Mouse (Mus musculus): ENCODE results near the gene Lrp5.

Lrp5 gene

DNA sequence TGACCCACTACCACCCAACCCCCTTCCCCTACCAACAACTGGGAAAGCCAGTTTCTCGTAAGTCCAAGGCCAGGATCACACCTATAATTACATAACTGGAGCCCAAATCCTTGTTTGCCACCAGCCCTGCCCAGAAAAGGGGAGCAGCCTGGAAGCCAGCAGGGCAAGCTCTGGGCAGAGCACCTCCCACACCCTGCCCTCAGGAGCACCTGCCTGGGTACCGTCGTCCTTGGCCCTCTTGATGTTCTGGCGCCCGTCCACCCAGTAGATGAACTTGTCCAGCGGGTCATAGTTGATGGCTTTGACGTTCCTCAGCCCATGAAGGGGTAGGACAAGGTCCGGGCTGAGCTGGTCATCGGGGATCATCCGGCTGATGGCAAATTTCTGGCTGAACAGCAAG is 76.5 kb downstream of the Lrp5 start:
- no peak for DNase-seq

DNA sequence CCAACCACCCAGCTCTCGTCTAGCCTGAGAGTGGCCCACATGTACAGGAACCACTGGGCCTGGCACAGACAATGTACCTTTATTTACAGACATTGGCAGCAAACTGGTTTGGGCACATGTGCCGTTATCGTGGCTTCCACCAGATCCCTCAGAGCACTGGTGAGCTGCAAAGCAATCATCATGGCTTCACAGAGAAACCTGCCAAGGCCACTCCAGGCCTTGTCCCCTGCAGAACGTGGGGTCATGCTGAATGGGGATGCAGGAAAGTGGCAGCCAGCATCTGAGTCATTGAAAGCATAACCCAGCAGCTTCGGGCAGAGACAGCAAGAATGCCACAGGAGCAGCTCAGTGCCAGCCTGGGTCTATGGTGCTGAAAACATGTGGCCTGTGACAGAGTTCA is 92.0 kb downstream of the Lrp5 start:
- no peak for DNase-seq

DNA sequence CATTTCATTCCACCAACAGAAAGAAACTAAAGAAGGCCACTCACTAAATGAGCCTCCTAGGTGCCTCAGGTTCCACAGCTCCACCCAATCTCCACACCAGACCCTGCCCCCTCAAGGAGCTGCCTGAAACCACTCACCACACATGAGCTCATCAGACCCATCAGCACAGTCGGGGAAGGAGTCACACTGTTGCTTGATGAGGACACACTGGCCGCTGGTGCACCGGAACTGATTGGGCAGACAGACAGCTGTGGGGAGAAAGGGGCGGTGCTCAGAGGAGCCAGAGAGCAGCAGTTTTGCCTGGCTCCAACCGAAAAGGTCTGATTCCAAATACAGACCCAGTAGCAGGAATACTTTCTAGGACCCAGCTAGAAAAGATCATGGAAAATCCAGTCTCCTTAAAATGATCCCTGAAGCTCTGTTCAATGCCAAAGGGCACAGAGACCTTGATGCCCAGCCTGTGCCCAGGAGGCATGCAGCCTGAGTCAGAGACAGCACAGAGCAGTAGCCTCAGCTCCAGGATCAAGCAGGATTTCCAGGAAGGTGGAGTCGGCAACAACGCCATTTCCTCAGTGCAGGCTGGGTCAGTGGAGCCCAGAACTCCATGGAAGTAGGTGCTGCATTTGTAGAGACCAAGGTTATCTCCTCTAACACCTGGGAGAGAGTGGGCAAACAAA is 92.8 kb downstream of the Lrp5 start:
- no peak for DNase-seq

DNA sequence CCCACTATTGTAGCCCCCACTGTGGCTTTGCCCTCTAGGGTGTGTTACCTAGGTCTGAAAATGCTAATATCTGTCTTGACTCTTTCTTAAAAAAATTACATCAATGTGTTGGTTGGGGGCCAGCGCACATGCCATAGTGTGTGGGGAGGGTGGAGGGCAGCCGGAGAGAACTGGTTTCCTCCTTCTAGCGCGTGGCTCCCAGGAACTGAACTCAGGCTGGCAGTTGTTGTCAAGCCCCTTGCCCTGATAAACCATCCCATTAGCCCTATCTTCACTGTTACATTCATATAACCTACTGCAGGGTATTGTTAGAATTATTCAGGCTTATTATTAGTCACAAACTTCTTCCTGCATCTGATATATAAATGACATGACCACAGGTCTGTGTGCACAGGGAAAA is 96.4 kb downstream of the Lrp5 start:
- no peak for DNase-seq

DNA sequence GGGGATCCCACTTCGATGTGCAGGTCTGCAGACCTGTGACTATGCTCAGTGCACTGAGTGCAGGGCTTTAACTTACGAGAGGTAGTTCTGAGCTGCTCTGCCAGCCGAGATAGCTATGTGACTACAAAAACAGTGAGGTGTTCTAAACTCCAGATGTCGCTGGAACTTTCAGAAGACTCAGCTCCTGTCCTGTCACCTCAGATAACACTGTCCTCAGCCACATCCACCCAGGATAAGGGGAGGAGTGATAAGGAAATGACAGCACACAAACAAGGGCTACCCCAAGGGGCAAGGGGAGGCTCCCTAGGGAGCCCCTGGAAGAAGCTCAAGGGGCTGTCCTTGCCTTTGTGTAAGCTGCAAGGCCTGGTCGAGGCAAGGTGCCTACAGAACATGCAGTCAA is 96.8 kb downstream of the Lrp5 start:
- DNase-seq: no peak

DNA sequence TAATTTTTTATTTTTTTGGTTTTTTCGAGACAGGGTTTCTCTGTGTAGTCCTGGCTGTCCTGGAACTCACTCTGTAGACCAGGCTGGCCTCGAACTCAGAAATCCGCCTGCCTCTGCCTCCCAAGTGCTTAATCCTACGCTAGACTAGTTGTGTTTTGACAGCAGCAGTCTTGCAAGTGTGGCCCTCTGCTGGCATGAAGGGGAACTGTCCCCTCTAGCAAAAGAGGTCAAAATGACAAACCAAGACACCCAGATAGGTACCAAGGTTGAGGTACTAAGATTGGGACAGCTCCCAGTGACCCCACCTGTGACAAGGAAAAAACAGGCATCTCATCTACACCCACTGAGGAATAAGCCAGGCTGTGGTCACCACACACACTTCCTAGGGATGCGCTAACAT is 98.6 kb downstream of the Lrp5 start:
- DNase-seq: peak in 1 of 2 experiments; percentile 45

DNA sequence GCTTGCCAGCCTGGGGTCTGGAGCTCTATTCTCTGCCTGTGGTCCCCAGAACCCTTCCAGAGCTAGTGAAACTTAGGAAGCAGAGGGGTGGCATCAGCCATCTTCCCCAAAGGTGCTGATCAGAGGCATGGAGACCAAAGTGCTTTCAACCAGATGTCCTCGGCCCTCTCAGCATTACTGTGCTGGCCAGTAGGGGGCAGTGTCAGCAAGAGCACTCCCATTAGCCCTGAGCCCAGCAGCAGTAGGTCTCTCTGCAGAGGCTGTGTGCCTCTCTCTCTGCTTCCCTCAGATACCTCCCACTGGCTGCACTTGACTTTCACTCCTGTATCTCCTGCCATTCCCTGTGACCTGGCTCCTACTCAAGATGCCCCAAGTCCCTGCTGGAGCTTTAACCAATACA is 99.8 kb downstream of the Lrp5 start:
- peak in 1 of 2 experiments; percentile 45 for DNase-seq

DNA sequence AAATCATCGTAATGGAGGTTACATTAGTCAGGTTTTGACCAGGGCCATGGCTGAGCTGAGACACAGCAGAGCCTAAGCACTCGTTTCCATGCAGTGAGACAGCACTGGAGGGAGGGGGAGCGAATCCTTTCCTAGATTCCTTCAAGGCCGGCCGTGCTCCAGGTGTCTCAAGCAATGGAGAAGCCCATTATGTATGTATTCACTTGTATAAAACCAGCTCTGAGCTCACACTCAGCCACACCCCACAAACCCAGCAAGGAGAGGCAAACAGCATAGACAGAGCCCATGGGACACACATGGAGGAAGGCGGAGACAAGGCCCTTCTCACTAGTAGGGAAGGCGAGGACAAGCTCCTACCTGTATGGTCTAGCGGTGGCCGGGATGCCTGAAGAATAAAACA is 100.3 kb downstream of the Lrp5 start:
- DNase-seq: no peak

DNA sequence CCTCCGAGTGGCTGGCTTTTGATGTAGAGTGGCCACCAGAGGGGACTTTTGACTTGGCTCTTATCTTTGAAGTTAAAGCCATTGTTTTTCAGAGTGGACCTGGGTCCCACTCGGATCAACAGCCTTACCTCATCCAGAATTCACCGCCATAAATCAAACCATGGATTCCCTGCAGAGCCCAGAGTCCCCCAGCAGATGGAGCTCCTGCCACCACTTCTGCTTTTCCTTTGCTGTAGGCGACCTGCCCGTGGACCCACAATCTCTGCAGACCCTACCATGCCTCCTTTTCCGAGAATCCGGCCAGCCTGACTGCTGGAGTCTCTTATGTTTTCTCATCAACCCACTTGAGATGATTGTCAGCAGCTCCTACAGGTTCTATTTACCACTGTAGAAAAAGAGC is 105.0 kb downstream of the Lrp5 start:
- DNase-seq: peak; percentile 31 to 62

DNA sequence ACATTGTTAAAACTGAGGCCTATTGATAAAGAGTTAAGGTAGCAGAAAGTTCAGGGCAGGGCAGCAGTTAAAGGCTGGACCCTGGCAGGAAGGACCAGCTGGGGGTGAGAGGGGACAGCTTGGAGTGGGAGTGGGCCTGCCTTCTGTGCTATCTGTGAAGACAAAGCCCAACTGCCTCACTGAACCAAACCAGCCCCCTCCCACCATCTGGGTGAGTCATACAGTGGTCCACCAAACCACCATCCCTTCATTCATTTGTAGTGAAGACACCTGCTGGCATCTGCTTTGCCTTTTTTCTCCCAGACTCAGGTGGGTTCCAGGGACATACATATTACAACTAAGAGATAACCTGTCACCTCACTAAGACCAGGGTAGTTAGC is 108.5 kb downstream of the Lrp5 start:
- no peak for DNase-seq

DNA sequence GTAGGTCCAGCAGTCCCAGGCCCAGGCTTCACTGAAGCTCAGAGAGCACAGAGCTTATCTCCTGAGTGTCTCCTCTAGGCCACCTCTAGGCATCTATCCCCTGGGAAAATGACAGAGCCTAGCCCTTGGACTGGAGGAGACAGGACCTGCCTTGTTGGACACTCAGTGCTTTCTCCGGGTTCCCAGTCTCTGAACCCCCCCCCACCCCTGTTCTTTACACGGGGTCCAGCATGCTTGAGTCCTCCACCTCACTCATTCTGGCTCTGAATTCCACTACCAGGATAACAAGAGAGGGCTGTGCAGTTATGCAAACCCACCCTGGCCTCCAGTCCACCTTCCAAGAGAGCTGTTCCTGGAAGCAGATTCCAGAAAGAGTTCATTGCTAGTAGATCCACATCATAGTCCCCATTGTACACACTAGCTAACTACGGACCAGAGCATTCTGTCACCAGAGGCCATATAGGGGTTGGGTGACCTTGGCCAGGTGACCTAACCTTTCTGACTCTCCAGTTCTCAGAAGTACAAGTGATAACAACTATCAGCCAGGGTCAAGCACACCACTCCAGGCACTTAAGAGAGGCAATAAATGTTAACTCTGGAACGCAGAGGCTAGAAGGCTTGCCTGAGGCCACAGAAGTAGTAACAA is 109.0 kb downstream of the Lrp5 start:
- DNase-seq: no peak

DNA sequence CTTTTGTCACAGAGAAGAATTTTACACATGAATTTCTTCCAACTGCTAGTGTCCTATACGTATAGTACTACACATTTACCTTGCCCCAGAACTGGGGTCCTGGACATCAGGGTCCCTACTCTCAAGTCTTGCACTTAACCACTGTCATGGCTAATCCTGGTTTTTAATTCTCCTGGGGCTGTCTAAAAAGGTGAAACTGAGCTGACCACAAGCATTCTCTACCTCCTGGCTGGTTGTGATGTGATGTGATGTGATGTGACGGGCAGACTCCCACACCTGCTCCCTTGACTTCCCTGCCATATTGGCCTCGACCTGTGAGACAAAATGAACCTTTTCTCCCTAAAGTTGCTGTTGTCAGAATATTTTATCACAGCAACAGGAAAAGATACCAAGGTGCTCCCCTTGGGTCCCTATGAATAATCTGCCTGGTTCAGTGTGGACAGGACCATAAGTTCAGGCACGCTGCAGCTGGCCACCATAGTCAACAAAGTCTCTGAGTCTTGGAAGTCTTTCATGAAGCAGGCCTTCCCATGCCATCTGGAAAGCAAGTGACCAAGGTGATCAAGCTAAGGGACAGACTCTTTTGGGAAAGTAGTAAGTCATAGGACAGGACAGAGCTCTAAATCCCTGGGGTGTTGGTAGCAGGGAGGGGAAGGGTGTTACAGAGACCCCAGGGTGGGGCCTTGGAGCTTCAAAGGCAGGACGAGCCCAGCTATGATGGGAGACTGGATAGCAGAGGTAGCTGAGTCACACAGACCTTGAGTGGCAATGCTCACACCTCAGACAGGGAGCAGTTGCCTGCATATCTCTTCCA is 109.7 kb downstream of the Lrp5 start:
- no peak for DNase-seq

DNA sequence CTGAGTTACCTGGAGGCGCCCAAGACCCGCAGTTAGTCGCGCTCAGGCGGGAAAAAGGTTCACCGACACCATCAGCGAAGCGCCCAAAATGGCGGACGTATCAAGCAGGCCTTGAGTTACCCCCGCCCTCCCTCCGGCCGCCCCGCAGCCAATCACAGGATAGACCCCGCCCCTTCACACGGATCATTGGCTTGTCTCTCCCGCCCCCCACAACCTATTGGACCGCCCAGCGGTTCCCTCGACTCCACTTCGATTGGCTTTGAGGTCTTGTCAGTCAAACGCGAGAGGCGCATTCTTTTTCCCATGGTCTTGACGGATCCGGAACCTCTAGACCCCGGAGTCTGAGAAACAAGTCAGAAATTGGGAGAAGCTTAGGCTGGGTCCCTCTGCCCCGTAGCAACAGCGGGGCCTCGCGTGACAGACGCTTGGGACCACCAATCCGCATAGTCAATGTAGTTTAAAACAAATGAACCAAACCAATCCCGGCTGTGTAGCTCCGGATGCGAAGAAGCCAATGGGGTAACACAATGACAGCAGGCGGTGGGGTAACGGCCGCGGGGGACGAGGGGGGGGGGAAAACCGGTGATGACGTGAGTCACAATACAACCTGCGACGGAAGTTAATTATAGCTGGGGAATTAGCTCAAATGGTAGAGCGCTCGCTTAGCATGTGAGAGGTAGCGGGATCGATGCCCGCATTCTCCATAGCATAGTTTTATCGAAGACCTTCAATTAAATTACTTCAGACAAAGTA is 110.6 kb downstream of the Lrp5 start, which contains the start of gene Ppp6r3:
TSS of gene Ppp6r3 (minus strand) at position 118 of the 753 bp plus-strand sequence.
- DNase-seq: peak; percentile 95 to 96

DNA sequence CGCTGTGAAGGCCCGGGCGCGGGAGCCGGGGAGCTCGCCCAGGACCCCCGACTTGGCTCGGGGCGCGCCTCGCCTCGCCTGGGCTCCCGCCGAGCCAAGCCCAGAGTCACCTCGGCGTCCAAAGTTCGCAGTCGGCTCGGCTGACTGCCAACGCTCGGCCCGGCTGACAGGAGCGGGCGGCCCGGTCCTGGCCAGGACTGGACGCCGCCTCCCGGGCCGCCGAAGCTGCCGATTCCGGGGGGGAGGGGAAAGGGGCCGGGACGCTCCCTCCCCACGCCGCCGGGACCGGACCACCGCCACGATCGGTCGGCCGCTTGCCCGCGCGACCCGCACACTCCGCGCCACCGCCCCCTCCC is 111.1 kb downstream of the Lrp5 start:
- DNase-seq: no peak

DNA sequence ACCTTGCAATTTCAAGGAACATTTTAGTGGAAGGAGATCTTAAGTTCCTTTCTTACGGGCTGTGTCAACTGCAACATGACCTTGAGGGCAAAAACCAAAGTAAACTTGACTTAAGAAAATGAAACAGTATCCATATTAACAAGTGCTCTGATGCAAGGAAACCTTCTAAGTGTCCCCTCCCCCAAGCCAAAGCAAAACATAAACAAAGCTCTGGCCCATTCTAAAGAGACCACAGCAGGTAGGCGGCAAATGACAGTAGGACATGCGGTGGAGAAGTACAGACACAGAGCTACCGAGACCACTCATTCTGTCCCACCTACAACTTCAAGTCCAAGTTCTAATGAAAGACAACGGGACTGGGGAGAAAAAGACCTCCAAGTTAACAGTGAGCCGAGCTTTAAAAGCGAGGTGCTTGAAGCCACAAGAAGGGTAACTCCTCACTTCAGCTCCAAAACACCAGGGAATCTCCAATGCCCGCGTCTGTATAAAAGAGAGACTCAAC is 111.7 kb downstream of the Lrp5 start:
- DNase-seq: no peak

DNA sequence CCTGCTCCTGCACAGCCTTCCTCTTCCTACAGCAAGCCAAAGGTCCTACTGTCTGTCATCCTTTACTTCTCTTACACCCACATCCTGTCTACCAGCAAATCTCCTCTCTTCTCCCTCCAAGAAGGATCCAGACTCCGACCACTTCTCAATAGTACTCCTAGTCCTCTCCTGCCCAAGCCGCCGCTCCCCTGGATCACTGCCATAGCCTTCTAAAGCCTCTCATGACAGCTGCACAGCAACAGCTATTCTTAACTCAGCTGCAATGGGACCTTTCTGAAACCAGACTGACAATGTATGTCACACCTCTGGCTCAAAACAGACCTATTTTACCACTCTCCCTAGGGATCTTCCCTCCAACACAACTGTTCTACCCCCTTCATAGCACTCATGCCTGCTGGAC is 122.1 kb downstream of the Lrp5 start:
- DNase-seq: no peak

DNA sequence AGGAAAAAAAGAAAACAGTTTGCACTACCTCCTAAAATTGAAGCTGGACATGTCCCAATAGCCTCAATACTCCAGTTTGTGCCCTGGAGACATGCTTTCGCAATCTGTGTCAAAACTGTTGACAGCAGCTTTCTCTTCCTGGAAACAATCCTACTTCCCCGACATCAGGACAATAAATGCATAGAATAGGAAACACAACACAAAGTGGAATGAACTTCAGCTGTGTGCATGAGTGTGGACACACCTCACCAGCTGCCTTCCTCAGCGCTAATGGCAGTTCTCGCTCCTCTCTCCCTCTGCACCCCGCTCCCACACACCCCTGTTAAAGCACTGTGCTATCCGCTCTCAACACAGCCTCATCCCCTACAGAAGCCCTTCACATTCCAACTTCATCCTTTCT is 123.6 kb downstream of the Lrp5 start:
- no peak for DNase-seq

DNA sequence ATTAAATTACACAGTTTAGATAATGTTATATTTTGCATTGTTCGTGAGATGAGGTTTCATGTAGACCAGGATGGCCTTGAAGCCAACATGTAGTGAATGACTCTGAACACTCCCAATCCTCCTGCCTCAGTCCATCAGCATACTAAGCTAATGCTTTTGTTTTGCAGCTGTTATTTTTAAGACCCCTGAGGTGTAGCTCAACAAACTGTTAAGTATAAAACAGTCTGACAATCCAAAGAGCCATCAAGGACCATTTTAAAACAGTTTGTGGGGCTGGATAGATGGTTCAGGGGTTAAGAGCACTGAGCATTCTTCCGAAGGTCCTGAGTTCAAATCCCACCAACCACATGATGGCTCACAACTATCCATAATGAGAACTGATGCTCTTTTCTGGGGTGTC is 124.1 kb downstream of the Lrp5 start:
- no peak for DNase-seq

DNA sequence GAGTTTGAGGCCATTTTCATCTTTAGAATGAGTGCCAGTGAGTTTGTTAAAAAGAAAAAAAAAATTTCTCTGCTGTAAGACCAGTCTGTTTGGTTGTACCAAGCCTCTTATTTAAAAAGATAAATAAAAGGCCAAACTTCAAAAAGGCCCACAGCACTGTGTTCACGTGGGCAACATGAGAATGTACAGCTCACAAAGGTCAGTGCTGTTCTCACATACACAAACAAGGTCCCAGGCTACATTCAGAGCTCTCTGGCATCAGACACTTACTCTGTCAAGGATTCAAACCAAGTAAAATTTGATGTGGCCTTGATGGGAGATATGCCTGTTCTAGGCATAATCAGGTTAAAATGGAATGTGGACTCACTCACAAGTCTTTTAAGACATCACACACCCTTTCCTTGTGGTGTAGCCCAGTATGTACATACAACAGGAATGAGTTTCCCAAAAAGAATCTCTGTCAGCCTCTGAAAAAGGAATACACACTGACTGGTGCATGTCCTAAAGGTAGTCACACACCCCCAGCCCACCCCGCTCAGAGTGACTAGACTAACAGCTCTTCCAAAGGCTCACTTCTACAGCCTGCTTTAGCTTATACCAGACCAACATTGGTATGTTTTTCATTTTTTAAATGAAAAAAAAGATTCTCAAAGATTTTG is 130.1 kb downstream of the Lrp5 start:
- no peak for DNase-seq

DNA sequence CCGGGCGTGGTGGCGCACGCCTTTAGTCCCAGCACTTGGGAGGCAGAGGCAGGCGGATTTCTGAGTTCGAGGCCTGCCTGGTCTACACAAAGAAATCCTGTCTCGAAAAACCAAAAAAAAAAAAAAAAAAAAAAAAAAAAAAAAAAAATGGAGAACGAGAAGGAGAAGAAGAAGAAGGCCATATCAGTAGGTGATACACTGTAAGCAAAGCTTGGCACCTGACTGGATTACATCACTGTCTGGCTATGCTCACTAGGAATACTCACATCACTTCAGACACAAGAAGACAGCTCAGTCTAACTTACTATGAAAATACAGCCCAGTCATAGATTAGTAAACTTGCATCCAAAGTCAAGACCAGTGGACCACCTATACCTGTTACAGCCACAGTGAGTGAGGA is 131.6 kb downstream of the Lrp5 start:
- DNase-seq: no peak

DNA sequence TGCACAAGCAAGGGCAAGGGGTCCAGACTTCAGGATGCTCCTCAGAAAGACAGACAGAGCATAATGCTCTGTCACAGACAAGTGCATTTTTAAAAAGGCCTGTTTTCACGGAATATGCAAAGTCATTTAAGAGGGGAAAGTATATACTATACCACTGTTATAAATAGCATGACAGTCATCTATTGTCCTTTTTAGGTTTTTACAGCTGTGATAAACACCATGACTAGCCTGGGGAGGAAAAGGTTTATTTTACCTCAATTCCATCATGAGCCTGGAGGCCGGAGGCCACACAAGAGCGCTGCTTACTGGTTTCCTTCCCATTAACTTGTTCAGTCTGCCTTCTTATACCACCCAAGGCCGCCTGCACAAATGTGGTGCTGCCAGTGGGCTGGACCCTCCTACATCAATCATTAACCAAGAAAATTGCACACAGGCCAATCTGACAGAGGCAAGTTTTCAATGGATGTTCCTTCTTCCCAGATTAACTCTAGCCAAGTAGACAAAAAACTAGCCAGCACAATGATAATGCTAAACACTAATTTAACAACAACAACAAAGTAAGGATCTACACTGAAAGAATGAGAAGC is 134.7 kb downstream of the Lrp5 start:
- no peak for DNase-seq

DNA sequence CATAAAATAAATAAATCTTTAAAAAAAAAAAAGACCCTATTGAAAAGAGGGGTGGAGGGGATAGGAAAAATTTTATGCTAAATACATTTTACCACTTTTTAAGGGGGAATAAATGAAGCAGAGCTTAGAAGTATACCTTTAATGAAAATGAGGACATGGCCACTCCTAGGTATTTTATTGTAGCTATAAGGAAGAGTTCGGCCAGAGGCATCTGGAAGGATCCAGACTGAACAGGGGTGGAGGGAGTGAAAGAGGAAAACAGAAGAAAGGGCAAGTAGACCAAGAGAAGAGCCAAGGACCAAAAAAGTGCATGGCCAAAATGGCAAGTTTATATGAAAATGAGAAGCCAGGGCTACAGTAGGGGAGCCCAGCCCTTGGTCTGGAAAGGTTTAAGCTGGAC is 136.3 kb downstream of the Lrp5 start:
- DNase-seq: no peak
